Mouse (Mus musculus): ENCODE data around the gene Kcnk3. TPM values are rescaled to one million over a fixed set of nuclear protein-coding genes. Genes with fewer than 3 reads are reported as not detected.

Kcnk3 gene
- 0.12 and 0.52 TPM in 2 replicates for polyA plus RNA-seq (2016; fragmentation: Nextera tagmentation; extraction: Ambion mirVana)

GRCm38 (mm10) chr5:30587681-30588300 lies at the start of gene Kcnk3:
TSS of gene Kcnk3 (plus strand) at chr5:30588170.
- peaks cover 31% of the 10 kb centered on the region for H3K4me1 ChIP-seq (replicated peaks)
- peak; percentile 72 for DNase-seq (ENCODE audit: low spot score)
- no peaks in the 10 kb centered on the region for H3K9me3 ChIP-seq
- WGBS: under 1% methylated on average over 37 of the region's 54 CpGs
- H3K36me3 ChIP-seq: no peaks in the 10 kb centered on the region
- H3K27ac ChIP-seq: peak within 1 kb of the TSS; percentile 62; the same call in 1 of the 2 replicates
- peaks cover 66% of the 10 kb centered on the region for H3K27me3 ChIP-seq (ENCODE audit: insufficient read depth, poor library complexity, severe bottlenecking)
- peak within 1 kb of the TSS; percentile 61 for H3K4me3 ChIP-seq

- peaks cover 5% of the 10 kb centered on the region; the same call in 1 of the 2 replicates for H3K4me1 ChIP-seq (replicated peaks)
- no peak within 1 kb of the TSS for H3K27ac ChIP-seq
- H3K9me3 ChIP-seq: no peaks in the 10 kb centered on the region
- no peak for DNase-seq (ENCODE audit: low spot score)
- H3K27me3 ChIP-seq (ENCODE audit: insufficient read depth, poor library complexity, severe bottlenecking): no peaks in the 10 kb centered on the region
- no peaks in the 10 kb centered on the region for H3K36me3 ChIP-seq
- H3K4me3 ChIP-seq: no peak within 1 kb of the TSS
- WGBS: 68% methylated on average over 2 of the region's 2 CpGs
These were observed 42.3 kb upstream of the Kcnk3 start, which contains the start of gene Cib4 for GRCm38 (mm10) chr5:30545698-30546097. TSS of gene Cib4 (minus strand) at chr5:30545836.

GRCm38 (mm10) chr5:30548681-30549080 lies 39.3 kb upstream of the Kcnk3 start:
- WGBS: 76% methylated on average over 2 of the region's 2 CpGs
- peaks cover 5% of the 10 kb centered on the region; the same call in 1 of the 2 replicates for H3K4me1 ChIP-seq (replicated peaks)
- DNase-seq (ENCODE audit: low spot score): no peak
- H3K27ac ChIP-seq: no peak overlapping the region
- no peaks in the 10 kb centered on the region for H3K27me3 ChIP-seq (ENCODE audit: insufficient read depth, poor library complexity, severe bottlenecking)
- H3K4me3 ChIP-seq: no peak overlapping the region
- H3K36me3 ChIP-seq: no peaks in the 10 kb centered on the region
- no peaks in the 10 kb centered on the region for H3K9me3 ChIP-seq

- Histone ChIP-seq H3K27me3 (ENCODE audit: insufficient read depth, poor library complexity, severe bottlenecking) (no peaks in the 10 kb centered on the region), H3K36me3 (no peaks in the 10 kb centered on the region), H3K4me3 (no peak overlapping the region), H3K27ac (no peak overlapping the region), H3K4me1 (replicated peaks) (peaks cover 5% of the 10 kb centered on the region; the same call in 1 of the 2 replicates), H3K9me3 (no peaks in the 10 kb centered on the region)
- DNase-seq (ENCODE audit: low spot score): peak; percentile 15
- 67% methylated on average over 9 of the region's 9 CpGs for WGBS
These were observed 37.5 kb upstream of the Kcnk3 start for GRCm38 (mm10) chr5:30550334-30551021.

GRCm38 (mm10) chr5:30551022-30551638 lies 36.8 kb upstream of the Kcnk3 start:
- Histone ChIP-seq H3K9me3 (no peaks in the 10 kb centered on the region), H3K36me3 (no peaks in the 10 kb centered on the region), H3K4me1 (replicated peaks) (peaks cover 5% of the 10 kb centered on the region; the same call in 1 of the 2 replicates), H3K4me3 (no peak overlapping the region), H3K27me3 (ENCODE audit: insufficient read depth, poor library complexity, severe bottlenecking) (no peaks in the 10 kb centered on the region), H3K27ac (no peak overlapping the region)
- WGBS: 82% methylated on average over 8 of the region's 8 CpGs
- no peak for DNase-seq (ENCODE audit: low spot score)

GRCm38 (mm10) chr5:30552006-30552405 lies 36.0 kb upstream of the Kcnk3 start:
- Histone ChIP-seq H3K4me3 (no peak overlapping the region), H3K9me3 (no peaks in the 10 kb centered on the region), H3K27me3 (ENCODE audit: insufficient read depth, poor library complexity, severe bottlenecking) (no peaks in the 10 kb centered on the region), H3K27ac (no peak overlapping the region), H3K4me1 (replicated peaks) (peaks cover 5% of the 10 kb centered on the region), H3K36me3 (no peaks in the 10 kb centered on the region)
- 89% methylated on average over 6 of the region's 6 CpGs for WGBS
- DNase-seq (ENCODE audit: low spot score): no peak

GRCm38 (mm10) chr5:30553936-30554335 lies 34.0 kb upstream of the Kcnk3 start:
- Histone ChIP-seq H3K36me3 (no peaks in the 10 kb centered on the region), H3K27ac (no peak overlapping the region), H3K4me3 (no peak overlapping the region), H3K9me3 (no peaks in the 10 kb centered on the region), H3K4me1 (replicated peaks) (peaks cover 5% of the 10 kb centered on the region), H3K27me3 (ENCODE audit: insufficient read depth, poor library complexity, severe bottlenecking) (no peaks in the 10 kb centered on the region; the same call in 1 of the 2 replicates)
- WGBS: 92% methylated on average over 13 of the region's 13 CpGs
- DNase-seq (ENCODE audit: low spot score): no peak

- DNase-seq (ENCODE audit: low spot score): no peak
- peaks cover 5% of the 10 kb centered on the region for H3K4me1 ChIP-seq (replicated peaks)
- WGBS: 79% methylated on average over 8 of the region's 8 CpGs
- H3K4me3 ChIP-seq: no peak overlapping the region
- H3K9me3 ChIP-seq: no peaks in the 10 kb centered on the region
- H3K27me3 ChIP-seq (ENCODE audit: insufficient read depth, poor library complexity, severe bottlenecking): no peaks in the 10 kb centered on the region; the same call in 1 of the 2 replicates
- H3K36me3 ChIP-seq: no peaks in the 10 kb centered on the region
- no peak overlapping the region for H3K27ac ChIP-seq
These were observed 33.0 kb upstream of the Kcnk3 start for GRCm38 (mm10) chr5:30554981-30555380.

GRCm38 (mm10) chr5:30556284-30556683 lies 31.7 kb upstream of the Kcnk3 start:
- no peak for DNase-seq (ENCODE audit: low spot score)
- Histone ChIP-seq H3K4me1 (replicated peaks) (no peaks in the 10 kb centered on the region; the same call in none of the 2 replicates), H3K27ac (no peak overlapping the region), H3K9me3 (no peaks in the 10 kb centered on the region), H3K36me3 (no peaks in the 10 kb centered on the region), H3K27me3 (ENCODE audit: insufficient read depth, poor library complexity, severe bottlenecking) (no peaks in the 10 kb centered on the region; the same call in 1 of the 2 replicates), H3K4me3 (no peak overlapping the region)
- 83% methylated on average over 3 of the region's 3 CpGs for WGBS

GRCm38 (mm10) chr5:30559421-30559820 lies 28.5 kb upstream of the Kcnk3 start:
- DNase-seq (ENCODE audit: low spot score): no peak
- no peak overlapping the region for H3K4me3 ChIP-seq

GRCm38 (mm10) chr5:30559986-30560493 lies 27.9 kb upstream of the Kcnk3 start:
- H3K4me1 ChIP-seq (replicated peaks): no peaks in the 10 kb centered on the region; the same call in 1 of the 2 replicates
- H3K27ac ChIP-seq: no peak overlapping the region
- no peaks in the 10 kb centered on the region; the same call in 1 of the 2 replicates for H3K27me3 ChIP-seq (ENCODE audit: insufficient read depth, poor library complexity, severe bottlenecking)
- H3K36me3 ChIP-seq: no peaks in the 10 kb centered on the region
- no peak for DNase-seq (ENCODE audit: low spot score)
- 44% methylated on average over 3 of the region's 3 CpGs for WGBS
- H3K4me3 ChIP-seq: no peak overlapping the region
- H3K9me3 ChIP-seq: no peaks in the 10 kb centered on the region

More at GRCm38 (mm10) chr5:30559421-30559820, 28.5 kb upstream of the Kcnk3 start:
- no peaks in the 10 kb centered on the region; the same call in none of the 2 replicates for H3K4me1 ChIP-seq (replicated peaks)
- no peaks in the 10 kb centered on the region; the same call in 1 of the 2 replicates for H3K27me3 ChIP-seq (ENCODE audit: insufficient read depth, poor library complexity, severe bottlenecking)
- WGBS: 83% methylated on average over 3 of the region's 3 CpGs
- H3K36me3 ChIP-seq: no peaks in the 10 kb centered on the region
- H3K9me3 ChIP-seq: no peaks in the 10 kb centered on the region
- H3K27ac ChIP-seq: no peak overlapping the region

- Histone ChIP-seq H3K27ac (no peak overlapping the region), H3K4me1 (replicated peaks) (no peaks in the 10 kb centered on the region), H3K27me3 (ENCODE audit: insufficient read depth, poor library complexity, severe bottlenecking) (no peaks in the 10 kb centered on the region), H3K9me3 (no peaks in the 10 kb centered on the region), H3K4me3 (no peak overlapping the region), H3K36me3 (no peaks in the 10 kb centered on the region)
- 92% methylated on average over 1 of the region's 1 CpGs for WGBS
- DNase-seq (ENCODE audit: low spot score): no peak
These were observed 19.5 kb upstream of the Kcnk3 start for GRCm38 (mm10) chr5:30568479-30568878.
